Mouse (Mus musculus) intestine, embryonic 15.5 days (tissue): ENCODE results near the gene Gpr150. TPM values are rescaled to one million over a fixed set of nuclear protein-coding genes. Genes with fewer than 3 reads are reported as not detected.
A peak's percentile ranks its signal among the peaks of the same experiment; 100 is the strongest.

Source experiments
- ATAC-seq: fragments of 200-750 bp; cut with Nextera tagmentation; 2 replicates; pipeline ENCODE4 v1.8.0; 2017; ENCODE audit warnings: moderate TSS enrichment, moderate library complexity
- H3K27ac ChIP-seq: fragments of 300-500 bp; sonication (generic); 2 replicates; pipeline ENCODE4 v1.5.1; 2015; ENCODE audit warnings: mild to moderate bottlenecking, inconsistent platforms
- H3K27me3 ChIP-seq: fragments of 300-500 bp; sonication (generic); replicated peaks from 2 replicates; pipeline ENCODE4 v1.6.1; 2015; ENCODE audit warnings: inconsistent platforms
- H3K36me3 ChIP-seq: fragments of 300-500 bp; sonication (generic); 2 replicates; pipeline ENCODE4 v1.6.1; 2015; ENCODE audit warnings: inconsistent platforms
- H3K4me1 ChIP-seq: fragments of 300-500 bp; sonication (generic); replicated peaks from 2 replicates; pipeline ENCODE4 v1.6.1; 2015; ENCODE audit warnings: inconsistent platforms
- H3K4me2 ChIP-seq: fragments of 300-500 bp; sonication (generic); replicated peaks from 2 replicates; pipeline ENCODE4 v1.6.1; 2015; ENCODE audit warnings: mild to moderate bottlenecking, inconsistent platforms
- H3K4me3 ChIP-seq: fragments of 300-500 bp; sonication (generic); replicated peaks from 2 replicates; pipeline ENCODE4 v1.5.1; 2015; ENCODE audit warnings: inconsistent platforms
- H3K9ac ChIP-seq: fragments of 300-500 bp; sonication (generic); 2 replicates; pipeline ENCODE4 v1.6.1; 2015; ENCODE audit warnings: inconsistent platforms
- H3K9me3 ChIP-seq: fragments of 300-500 bp; sonication (generic); 2 replicates; pipeline ENCODE4 v1.6.1; 2016; ENCODE audit warnings: inconsistent platforms
- WGBS: fragments of 180-500 bp; shearing (Covaris S2); methylation state at CpG from one replicate; pipeline ENCODE4 v1.1.7; 2015; 5-methylcytosine and 5-hydroxymethylcytosine counted together
- polyA plus RNA-seq: library from polyadenylated mRNA; unstranded; fragments of >200 nt; fragmentation: Nextera tagmentation; extraction: Ambion mirVana; gene quantifications from 2 replicates; pipeline ENCODE4 v1.2.1, GENCODE M21; 2015

The Gpr150 gene
- polyA plus RNA-seq, result 0.15 and 0.25 TPM in 2 replicates

DNA sequence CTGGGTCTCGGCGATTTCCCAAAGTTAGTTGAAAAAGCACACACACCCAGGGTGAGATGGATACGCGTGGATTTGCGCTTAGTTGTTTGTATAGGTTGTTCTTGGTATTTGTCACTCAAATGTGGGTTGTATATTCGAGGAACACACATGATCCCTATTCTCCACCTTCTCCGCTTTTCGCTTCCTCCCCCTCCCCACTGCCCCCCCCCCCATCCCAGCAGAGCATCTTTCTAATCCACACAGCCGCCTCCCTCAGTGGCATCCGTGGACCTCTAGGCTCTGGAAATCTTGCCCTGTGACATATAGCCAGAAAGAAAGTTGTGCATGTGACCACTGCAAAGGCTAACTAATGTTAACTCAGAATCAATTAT, at the start of gene Gpr150:
TSS of gene Gpr150 (minus strand) at position 101 of the 371 bp plus-strand sequence.
- H3K27me3 ChIP-seq, result peaks cover 38% of the 10 kb centered on the region
- 14% methylated on average over 10 of the region's 10 CpGs for WGBS
- H3K36me3 ChIP-seq, result no peaks in the 10 kb centered on the region
- no peak within 1 kb of the TSS for H3K27ac ChIP-seq
- H3K9me3 ChIP-seq, result no peaks in the 10 kb centered on the region
- no peak for ATAC-seq
- H3K4me3 ChIP-seq, result peak within 1 kb of the TSS; percentile 40
- peak within 1 kb of the TSS; percentile 9 for H3K9ac ChIP-seq
- H3K4me2 ChIP-seq, result peak within 1 kb of the TSS; percentile 96
- peaks cover 15% of the 10 kb centered on the region for H3K4me1 ChIP-seq

- WGBS, result 94% methylated on average over 2 of the region's 2 CpGs
- ATAC-seq, result no peak
- no peaks in the 10 kb centered on the region for H3K9me3 ChIP-seq
- H3K4me1 ChIP-seq, result no peaks in the 10 kb centered on the region
- no peak overlapping the region for H3K27ac ChIP-seq
- no peak overlapping the region for H3K4me2 ChIP-seq
- H3K9ac ChIP-seq, result no peak overlapping the region
- no peak overlapping the region for H3K4me3 ChIP-seq
- no peaks in the 10 kb centered on the region for H3K27me3 ChIP-seq
- no peaks in the 10 kb centered on the region for H3K36me3 ChIP-seq
These were observed 45.2 kb upstream of the Gpr150 start for GRCm38 (mm10) chr13:76101989-76102388.

GRCm38 (mm10) chr13:76098493-76099303, 41.9 kb upstream of the Gpr150 start, which contains the start of the genes Arsk and Ttc37:
TSS of gene Arsk (minus strand) at chr13:76098660.
TSS of gene Ttc37 (plus strand) at chr13:76098734.
- Histone ChIP-seq H3K4me3 (peak within 1 kb of the TSS; percentile 66), H3K4me1 (no peaks in the 10 kb centered on the region), H3K9ac (peak within 1 kb of the TSS; percentile 61), H3K27ac (peak within 1 kb of the TSS; percentile 58), H3K4me2 (peak within 1 kb of the TSS; percentile 58), H3K9me3 (no peaks in the 10 kb centered on the region), H3K27me3 (no peaks in the 10 kb centered on the region), H3K36me3 (no peaks in the 10 kb centered on the region)
- under 1% methylated on average over 34 of the region's 34 CpGs for WGBS
- ATAC-seq, result peak; percentile 98

DNA sequence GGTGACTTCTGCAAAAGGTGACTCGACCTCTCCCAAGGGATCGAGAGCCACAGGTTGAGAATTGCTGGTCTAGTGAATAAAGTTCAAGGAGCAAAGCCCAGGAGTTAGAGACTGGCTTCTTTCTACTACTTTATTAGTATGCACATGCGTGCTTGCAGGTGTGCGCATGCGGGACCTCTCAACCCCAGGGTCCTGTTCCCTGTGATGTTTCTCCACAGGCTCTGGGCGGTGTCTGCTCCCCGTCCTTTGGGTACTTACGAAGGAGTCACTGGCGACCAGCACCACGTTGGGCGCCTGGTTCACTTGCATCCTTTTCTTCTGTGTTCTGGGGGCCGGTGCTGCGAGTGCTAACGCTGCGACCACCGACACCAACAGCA, 41.3 kb upstream of the Gpr150 start:
- Histone ChIP-seq H3K4me1 (no peaks in the 10 kb centered on the region), H3K9me3 (no peaks in the 10 kb centered on the region), H3K4me3 (peak overlapping the region; percentile 66), H3K27me3 (no peaks in the 10 kb centered on the region), H3K4me2 (peak overlapping the region; percentile 58), H3K27ac (peak overlapping the region; percentile 58), H3K36me3 (no peaks in the 10 kb centered on the region), H3K9ac (peak overlapping the region; percentile 54)
- WGBS, result 3% methylated on average over 16 of the region's 16 CpGs
- peak; percentile 88 for ATAC-seq

- H3K4me1 ChIP-seq, result no peaks in the 10 kb centered on the region
- H3K4me3 ChIP-seq, result no peak overlapping the region
- H3K4me2 ChIP-seq, result no peak overlapping the region
- H3K27me3 ChIP-seq, result no peaks in the 10 kb centered on the region
- no peak for ATAC-seq
- H3K36me3 ChIP-seq, result no peaks in the 10 kb centered on the region
- H3K9me3 ChIP-seq, result no peaks in the 10 kb centered on the region
- no peak overlapping the region for H3K9ac ChIP-seq
- H3K27ac ChIP-seq, result no peak overlapping the region
- 70% methylated on average over 1 of the region's 1 CpGs for WGBS
These were observed 17.5 kb upstream of the Gpr150 start for GRCm38 (mm10) chr13:76074323-76074722.

DNA sequence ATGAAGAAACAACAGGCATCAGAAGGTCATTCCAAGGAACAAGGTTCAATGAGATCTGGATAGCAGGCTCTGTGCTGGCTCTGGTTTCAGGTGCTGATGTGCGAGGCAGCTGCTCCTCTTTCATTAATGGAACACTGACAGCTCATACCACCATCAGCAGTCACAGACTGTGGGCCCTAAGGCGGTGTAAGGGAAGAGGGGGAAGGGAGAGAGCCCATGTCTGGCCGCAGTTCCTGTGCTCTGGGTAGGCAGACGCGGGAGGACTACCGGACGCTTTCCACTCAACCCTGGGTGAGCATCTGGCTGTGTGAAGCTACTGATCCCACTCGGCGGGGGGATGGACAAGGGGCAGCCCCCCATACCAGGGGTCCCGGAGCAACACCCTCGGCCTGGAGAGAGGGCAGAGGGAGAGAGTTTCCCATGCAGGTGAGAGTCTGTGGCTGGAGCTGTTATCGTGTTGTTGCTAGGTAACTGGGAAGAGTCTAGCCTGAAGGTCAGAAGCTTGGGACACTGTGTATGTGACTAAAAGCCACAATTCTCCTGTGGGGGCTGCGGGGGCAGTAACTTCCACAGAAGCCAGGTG, 7.7 kb upstream of the Gpr150 start:
- no peaks in the 10 kb centered on the region for H3K27me3 ChIP-seq
- no peak overlapping the region for H3K4me3 ChIP-seq
- no peak overlapping the region for H3K4me2 ChIP-seq
- no peaks in the 10 kb centered on the region for H3K36me3 ChIP-seq
- no peaks in the 10 kb centered on the region for H3K9me3 ChIP-seq
- no peaks in the 10 kb centered on the region for H3K4me1 ChIP-seq
- H3K9ac ChIP-seq, result no peak overlapping the region
- no peak overlapping the region for H3K27ac ChIP-seq
- 83% methylated on average over 13 of the region's 13 CpGs for WGBS
- 0 out of 2 replicates have a peak, but pooled peaks have one; percentile 8 for ATAC-seq

DNA sequence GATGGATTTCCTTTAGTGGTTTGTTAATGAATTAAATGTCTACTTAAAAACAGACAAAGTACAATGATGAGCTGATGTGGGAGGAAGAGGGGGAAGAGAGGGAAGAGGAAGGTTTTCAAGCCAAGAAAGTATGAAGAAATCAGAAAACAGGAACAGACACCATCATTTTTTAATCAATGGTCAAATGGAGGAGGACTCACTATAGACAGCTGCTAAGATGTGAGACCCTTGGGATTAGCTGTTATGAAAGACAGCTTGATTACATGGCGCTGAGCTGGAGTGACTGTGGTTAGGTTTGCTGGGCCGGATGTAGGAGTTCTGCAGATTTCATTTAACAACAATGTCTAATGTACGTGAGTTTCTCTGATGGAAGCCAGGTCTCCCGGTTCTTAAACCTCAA, 6.8 kb upstream of the Gpr150 start:
- ATAC-seq, result no peak
- Histone ChIP-seq H3K4me2 (no peak overlapping the region), H3K9me3 (no peaks in the 10 kb centered on the region), H3K9ac (no peak overlapping the region), H3K36me3 (no peaks in the 10 kb centered on the region), H3K27me3 (no peaks in the 10 kb centered on the region), H3K4me1 (no peaks in the 10 kb centered on the region), H3K27ac (no peak overlapping the region), H3K4me3 (no peak overlapping the region)
- WGBS, result 87% methylated on average over 4 of the region's 4 CpGs

GRCm38 (mm10) chr13:76062569-76062968, 5.8 kb upstream of the Gpr150 start:
- no peak for ATAC-seq
- no peak overlapping the region for H3K9ac ChIP-seq
- no peaks in the 10 kb centered on the region for H3K9me3 ChIP-seq
- no peak overlapping the region for H3K4me3 ChIP-seq
- no peaks in the 10 kb centered on the region for H3K36me3 ChIP-seq
- H3K4me2 ChIP-seq, result no peak overlapping the region
- 94% methylated on average over 3 of the region's 3 CpGs for WGBS
- no peaks in the 10 kb centered on the region for H3K4me1 ChIP-seq
- no peak overlapping the region for H3K27ac ChIP-seq
- H3K27me3 ChIP-seq, result peaks cover 2% of the 10 kb centered on the region; the same call in 1 of the 2 replicates

DNA sequence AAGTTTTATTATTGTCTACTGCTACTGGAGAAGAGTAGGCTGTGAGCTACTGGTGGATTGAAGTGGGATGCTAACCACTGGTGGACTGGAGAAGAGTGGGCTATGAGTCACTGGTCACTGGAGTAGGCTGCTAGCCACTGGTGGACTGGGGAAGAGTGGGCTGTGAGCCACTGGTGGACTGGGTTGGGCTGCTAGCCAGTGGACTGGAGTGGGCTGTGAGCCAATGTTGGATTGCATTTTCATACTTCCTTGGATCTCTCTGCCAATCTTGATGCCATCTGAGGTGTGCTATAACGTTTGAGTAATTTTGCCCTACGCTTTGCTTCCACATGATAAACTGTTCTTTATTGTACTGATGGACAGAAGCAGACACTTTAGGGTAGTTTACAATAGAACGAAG, 5.3 kb upstream of the Gpr150 start:
- Histone ChIP-seq H3K36me3 (no peaks in the 10 kb centered on the region), H3K9me3 (no peaks in the 10 kb centered on the region), H3K27ac (no peak overlapping the region), H3K9ac (no peak overlapping the region), H3K27me3 (peaks cover 5% of the 10 kb centered on the region), H3K4me3 (no peak overlapping the region), H3K4me2 (no peak overlapping the region), H3K4me1 (no peaks in the 10 kb centered on the region)
- ATAC-seq, result no peak
- WGBS, result 87% methylated on average over 3 of the region's 3 CpGs

- 87% methylated on average over 4 of the region's 4 CpGs for WGBS
- no peak for ATAC-seq
- Histone ChIP-seq H3K4me3 (no peak overlapping the region), H3K27me3 (peaks cover 28% of the 10 kb centered on the region), H3K4me2 (no peak overlapping the region), H3K9ac (no peak overlapping the region), H3K9me3 (no peaks in the 10 kb centered on the region), H3K4me1 (peaks cover 15% of the 10 kb centered on the region), H3K27ac (no peak overlapping the region), H3K36me3 (no peaks in the 10 kb centered on the region)
These were observed 2.8 kb upstream of the Gpr150 start for GRCm38 (mm10) chr13:76059591-76059990.

DNA sequence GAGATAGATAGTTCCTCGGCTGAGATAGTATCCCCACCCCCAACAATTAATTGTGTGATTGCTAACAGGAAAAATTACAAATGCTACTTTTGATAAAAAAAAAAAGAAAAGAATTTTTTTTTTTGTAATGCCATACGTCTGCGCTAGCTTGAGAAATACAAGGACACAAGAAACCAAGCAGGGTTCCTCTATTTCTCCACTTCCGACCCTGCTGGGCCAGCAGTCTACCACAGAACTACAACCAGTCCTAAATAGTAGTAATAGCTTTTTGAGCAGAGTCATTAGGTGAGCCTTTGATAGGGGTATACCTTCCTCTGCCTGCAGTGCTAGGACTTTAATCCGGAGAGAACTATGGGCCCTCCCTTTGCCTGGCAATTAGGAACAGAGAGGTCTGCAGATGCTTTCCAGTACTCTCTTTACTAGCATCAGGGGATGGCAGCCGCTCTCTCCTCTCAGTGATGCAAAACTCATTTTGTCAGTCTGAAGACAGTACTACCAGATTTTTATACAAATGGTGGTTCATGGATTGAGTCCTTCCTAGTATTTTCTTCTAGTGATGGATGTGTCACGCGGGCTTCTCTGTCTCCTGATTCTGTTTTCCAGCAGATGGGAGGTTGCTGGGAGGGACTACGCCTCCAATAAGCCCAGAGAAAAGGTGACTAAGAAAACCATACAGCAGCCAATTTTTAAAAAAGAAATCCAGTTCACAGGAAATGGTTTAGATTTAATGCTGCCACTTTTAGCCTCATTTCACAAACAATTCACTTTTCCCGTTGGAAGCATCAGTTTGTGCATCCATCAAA, 672 bp upstream of the Gpr150 start:
- WGBS, result 63% methylated on average over 10 of the region's 10 CpGs

GRCm38 (mm10) chr13:76056261-76056724, 503 bp downstream of the Gpr150 start:
- H3K4me3 ChIP-seq, result peak overlapping the region; percentile 40
- H3K27ac ChIP-seq, result no peak overlapping the region
- peak; percentile 94 for ATAC-seq
- H3K9me3 ChIP-seq, result no peaks in the 10 kb centered on the region
- under 1% methylated on average over 34 of the region's 34 CpGs for WGBS
- H3K36me3 ChIP-seq, result no peaks in the 10 kb centered on the region
- peaks cover 38% of the 10 kb centered on the region for H3K27me3 ChIP-seq
- H3K9ac ChIP-seq, result peak overlapping the region; percentile 9
- H3K4me2 ChIP-seq, result peak overlapping the region; percentile 96
- peaks cover 15% of the 10 kb centered on the region for H3K4me1 ChIP-seq

More for the DNA sequence above, 672 bp upstream of the Gpr150 start:
- no peak overlapping the region for H3K4me3 ChIP-seq
- H3K36me3 ChIP-seq, result no peaks in the 10 kb centered on the region
- no peaks in the 10 kb centered on the region for H3K9me3 ChIP-seq
- H3K4me2 ChIP-seq, result no peak overlapping the region
- peaks cover 38% of the 10 kb centered on the region for H3K27me3 ChIP-seq
- no peak overlapping the region for H3K27ac ChIP-seq
- ATAC-seq, result no peak
- H3K4me1 ChIP-seq, result peaks cover 15% of the 10 kb centered on the region
- H3K9ac ChIP-seq, result no peak overlapping the region
